Mouse (Mus musculus): ENCODE measurements at regions not wholly inside any gene's neighbourhood (a gene's known extent, or its start where the extent isn't known, plus 50 kb on each side); places are given as distances from the start of the nearest gene placed in this dataset.

GRCm38 (mm10) chr14:111212929-111213657 lies 458.1 kb upstream of the Slitrk6 start:
- Histone ChIP-seq H3K4me1 (no peaks in the 10 kb centered on the region), H3K27ac (no peak overlapping the region), H3K9me3 (no peaks in the 10 kb centered on the region), H3K36me3 (no peaks in the 10 kb centered on the region), H3K4me3 (no peak overlapping the region), H3K4me2 (no peak overlapping the region), H3K27me3 (no peaks in the 10 kb centered on the region), H3K9ac (no peak overlapping the region)
- no peak for ATAC-seq (ENCODE audit: insufficient number of reproducible peaks, low FRiP score, low TSS enrichment, low read depth)
- WGBS = 81% methylated on average over 4 of the region's 4 CpGs

GRCm38 (mm10) chr14:111226926-111227325 lies 448.0 kb upstream of the Slitrk5 start:
- Histone ChIP-seq H3K9ac (no peak overlapping the region), H3K4me2 (no peak overlapping the region), H3K27me3 (no peaks in the 10 kb centered on the region), H3K9me3 (no peaks in the 10 kb centered on the region), H3K27ac (no peak overlapping the region), H3K4me3 (no peak overlapping the region), H3K36me3 (no peaks in the 10 kb centered on the region), H3K4me1 (no peaks in the 10 kb centered on the region)
- 80% methylated on average over 6 of the region's 6 CpGs for WGBS
- ATAC-seq (ENCODE audit: insufficient number of reproducible peaks, low FRiP score, low TSS enrichment, low read depth) = no peak

- Histone ChIP-seq H3K27ac (no peak overlapping the region), H3K4me1 (no peaks in the 10 kb centered on the region), H3K27me3 (no peaks in the 10 kb centered on the region), H3K4me2 (no peak overlapping the region), H3K4me3 (no peak overlapping the region), H3K9ac (no peak overlapping the region), H3K9me3 (no peaks in the 10 kb centered on the region), H3K36me3 (no peaks in the 10 kb centered on the region)
- no peak for ATAC-seq (ENCODE audit: insufficient number of reproducible peaks, low FRiP score, low TSS enrichment, low read depth)
- WGBS = 63% methylated on average over 2 of the region's 2 CpGs
Measured at GRCm38 (mm10) chr14:111239121-111239520, 435.8 kb upstream of the Slitrk5 start.

- no peaks in the 10 kb centered on the region for H3K27me3 ChIP-seq
- no peak overlapping the region for H3K27ac ChIP-seq
- H3K36me3 ChIP-seq = no peaks in the 10 kb centered on the region
- no peak overlapping the region for H3K4me2 ChIP-seq
- H3K4me3 ChIP-seq = no peak overlapping the region
- no peaks in the 10 kb centered on the region for H3K4me1 ChIP-seq
- H3K9me3 ChIP-seq = no peaks in the 10 kb centered on the region
- WGBS = 53% methylated on average over 9 of the region's 9 CpGs
- ATAC-seq (ENCODE audit: insufficient number of reproducible peaks, low FRiP score, low TSS enrichment, low read depth) = 0 out of 2 replicates have a peak, but pooled peaks have one; percentile 52
- H3K9ac ChIP-seq = no peak overlapping the region
Measured at GRCm38 (mm10) chr14:111249347-111249946, 425.4 kb upstream of the Slitrk5 start.

- Histone ChIP-seq H3K9me3 (no peaks in the 10 kb centered on the region), H3K4me2 (no peak overlapping the region), H3K27ac (no peak overlapping the region), H3K9ac (no peak overlapping the region), H3K36me3 (no peaks in the 10 kb centered on the region), H3K4me3 (no peak overlapping the region), H3K27me3 (no peaks in the 10 kb centered on the region), H3K4me1 (no peaks in the 10 kb centered on the region)
- WGBS = 67% methylated on average over 3 of the region's 3 CpGs
- ATAC-seq (ENCODE audit: insufficient number of reproducible peaks, low FRiP score, low TSS enrichment, low read depth) = no peak
Measured at GRCm38 (mm10) chr14:111253190-111253589, 421.7 kb upstream of the Slitrk5 start.

GRCm38 (mm10) chr14:111261696-111262095 lies 413.2 kb upstream of the Slitrk5 start:
- Histone ChIP-seq H3K4me1 (no peaks in the 10 kb centered on the region), H3K9ac (no peak overlapping the region), H3K9me3 (no peaks in the 10 kb centered on the region), H3K36me3 (no peaks in the 10 kb centered on the region), H3K27me3 (no peaks in the 10 kb centered on the region), H3K4me2 (no peak overlapping the region), H3K4me3 (no peak overlapping the region), H3K27ac (no peak overlapping the region)
- ATAC-seq (ENCODE audit: insufficient number of reproducible peaks, low FRiP score, low TSS enrichment, low read depth) = no peak

GRCm38 (mm10) chr14:111270239-111270638 lies 404.7 kb upstream of the Slitrk5 start:
- Histone ChIP-seq H3K36me3 (no peaks in the 10 kb centered on the region), H3K27ac (no peak overlapping the region), H3K4me3 (no peak overlapping the region), H3K9me3 (no peaks in the 10 kb centered on the region), H3K4me2 (no peak overlapping the region), H3K27me3 (no peaks in the 10 kb centered on the region), H3K9ac (no peak overlapping the region), H3K4me1 (no peaks in the 10 kb centered on the region)
- whole genome bisulfite sequencing = 87% methylated on average over 4 of the region's 4 CpGs
- ATAC-seq (ENCODE audit: insufficient number of reproducible peaks, low FRiP score, low TSS enrichment, low read depth) = no peak

GRCm38 (mm10) chr14:111281354-111281753 lies 393.5 kb upstream of the Slitrk5 start:
- Histone ChIP-seq H3K4me3 (no peak overlapping the region), H3K9me3 (no peaks in the 10 kb centered on the region), H3K27me3 (no peaks in the 10 kb centered on the region), H3K36me3 (no peaks in the 10 kb centered on the region), H3K27ac (no peak overlapping the region), H3K4me2 (no peak overlapping the region), H3K4me1 (no peaks in the 10 kb centered on the region), H3K9ac (no peak overlapping the region)
- ATAC-seq (ENCODE audit: insufficient number of reproducible peaks, low FRiP score, low TSS enrichment, low read depth) = no peak
- whole genome bisulfite sequencing = 96% methylated on average over 1 of the region's 1 CpGs

- H3K4me1 ChIP-seq = no peaks in the 10 kb centered on the region
- H3K9ac ChIP-seq = no peak overlapping the region
- no peak for ATAC-seq (ENCODE audit: insufficient number of reproducible peaks, low FRiP score, low TSS enrichment, low read depth)
- H3K27ac ChIP-seq = no peak overlapping the region
- H3K36me3 ChIP-seq = no peaks in the 10 kb centered on the region
- H3K4me2 ChIP-seq = no peak overlapping the region
- H3K27me3 ChIP-seq = no peaks in the 10 kb centered on the region
- no peak overlapping the region for H3K4me3 ChIP-seq
- no peaks in the 10 kb centered on the region for H3K9me3 ChIP-seq
- 84% methylated on average over 10 of the region's 10 CpGs for WGBS
Measured at GRCm38 (mm10) chr14:111283681-111284461, 391.0 kb upstream of the Slitrk5 start.

GRCm38 (mm10) chr14:111285981-111286380 lies 388.9 kb upstream of the Slitrk5 start:
- 34% methylated on average over 1 of the region's 1 CpGs for whole genome bisulfite sequencing
- no peak for ATAC-seq (ENCODE audit: insufficient number of reproducible peaks, low FRiP score, low TSS enrichment, low read depth)

GRCm38 (mm10) chr14:111295521-111295920 lies 379.4 kb upstream of the Slitrk5 start:
- H3K4me2 ChIP-seq = no peak overlapping the region
- no peak overlapping the region for H3K9ac ChIP-seq
- H3K4me3 ChIP-seq = no peak overlapping the region
- no peaks in the 10 kb centered on the region for H3K36me3 ChIP-seq
- no peak for ATAC-seq (ENCODE audit: insufficient number of reproducible peaks, low FRiP score, low TSS enrichment, low read depth)
- no peak overlapping the region for H3K27ac ChIP-seq
- H3K27me3 ChIP-seq = no peaks in the 10 kb centered on the region
- H3K9me3 ChIP-seq = no peaks in the 10 kb centered on the region
- 53% methylated on average over 3 of the region's 3 CpGs for WGBS
- no peaks in the 10 kb centered on the region for H3K4me1 ChIP-seq

More at GRCm38 (mm10) chr14:111285981-111286380, 388.9 kb upstream of the Slitrk5 start:
- Histone ChIP-seq H3K27ac (no peak overlapping the region), H3K4me2 (no peak overlapping the region), H3K4me3 (no peak overlapping the region), H3K9me3 (no peaks in the 10 kb centered on the region), H3K36me3 (no peaks in the 10 kb centered on the region), H3K27me3 (no peaks in the 10 kb centered on the region), H3K4me1 (no peaks in the 10 kb centered on the region), H3K9ac (no peak overlapping the region)

GRCm38 (mm10) chr14:111297796-111298195 lies 377.1 kb upstream of the Slitrk5 start:
- ATAC-seq (ENCODE audit: insufficient number of reproducible peaks, low FRiP score, low TSS enrichment, low read depth) = no peak
- Histone ChIP-seq H3K27ac (no peak overlapping the region), H3K9me3 (no peaks in the 10 kb centered on the region), H3K4me2 (no peak overlapping the region), H3K4me3 (no peak overlapping the region), H3K9ac (no peak overlapping the region), H3K36me3 (no peaks in the 10 kb centered on the region), H3K27me3 (no peaks in the 10 kb centered on the region), H3K4me1 (no peaks in the 10 kb centered on the region)

Data from limb, embryonic 15.5 days (tissue).